Mouse (Mus musculus) spleen, embryonic (tissue): ENCODE results near the gene Scgb1b30.
"Not testable (repeated sequence)": the region's sequence is repeated elsewhere in the genome, so short reads cannot be mapped to it uniquely, and the experiment has no call there.

ENCODE experiments used
- CTCF ChIA-PET: fragments of 350-600 bp; sonication (Branson Sonifier 250); formaldehyde crosslinking; loops from one replicate; lab custom pipeline; 2022; lab: Charles Lee

Gene Scgb1b30

DNA sequence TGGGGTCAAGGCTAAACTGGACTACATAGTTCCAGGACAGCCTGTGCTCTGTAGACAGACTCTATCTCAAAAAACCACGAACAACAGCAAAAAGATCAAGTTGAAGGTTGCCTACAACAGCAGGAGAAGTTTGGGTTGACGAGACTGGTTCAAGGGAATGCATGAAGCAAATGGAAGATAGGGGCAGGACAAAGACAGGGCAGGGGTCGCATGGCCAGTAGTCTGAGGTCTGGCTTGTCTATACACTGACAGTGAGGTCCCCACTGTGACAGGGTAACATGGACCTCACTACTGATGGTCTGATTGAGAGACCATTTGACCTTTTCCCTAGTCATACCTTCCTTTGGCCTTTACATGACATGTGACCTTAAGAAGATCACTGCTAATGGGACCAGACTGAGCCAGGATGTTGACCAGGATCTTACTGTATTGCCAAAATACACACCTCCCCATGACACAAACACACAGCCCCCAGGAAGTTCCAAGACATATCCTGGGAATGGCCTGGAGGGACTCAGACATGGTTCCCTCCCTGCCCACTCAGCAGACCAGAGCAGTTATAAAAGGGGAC lies at the start of gene Scgb1b30:
Gene Scgb1b30 (plus strand): TSS at position 521 of the 571 bp plus-strand sequence.
- CTCF ChIA-PET = no interaction called here

DNA sequence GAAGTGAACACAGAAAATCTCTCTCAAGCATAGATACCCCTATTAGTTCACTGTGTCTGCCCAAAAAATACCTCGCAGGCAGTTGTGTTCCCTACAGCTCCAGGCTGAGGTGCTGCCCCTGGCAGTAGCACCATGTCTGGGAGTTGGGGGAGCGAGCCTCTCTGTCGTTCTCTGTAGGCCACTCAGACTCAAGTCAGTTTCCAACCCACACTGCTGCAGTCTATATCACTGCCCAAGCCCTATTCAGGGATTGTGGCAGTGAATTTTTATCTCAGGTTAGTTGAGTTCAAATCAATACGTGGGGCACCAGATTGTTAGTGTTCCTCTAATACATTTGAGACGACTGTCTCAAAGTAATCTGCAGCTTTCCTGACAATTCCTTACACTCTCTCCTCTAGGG lies 27.1 kb upstream of the Scgb1b30 start:
- CTCF ChIA-PET = not testable (repeated sequence)

DNA sequence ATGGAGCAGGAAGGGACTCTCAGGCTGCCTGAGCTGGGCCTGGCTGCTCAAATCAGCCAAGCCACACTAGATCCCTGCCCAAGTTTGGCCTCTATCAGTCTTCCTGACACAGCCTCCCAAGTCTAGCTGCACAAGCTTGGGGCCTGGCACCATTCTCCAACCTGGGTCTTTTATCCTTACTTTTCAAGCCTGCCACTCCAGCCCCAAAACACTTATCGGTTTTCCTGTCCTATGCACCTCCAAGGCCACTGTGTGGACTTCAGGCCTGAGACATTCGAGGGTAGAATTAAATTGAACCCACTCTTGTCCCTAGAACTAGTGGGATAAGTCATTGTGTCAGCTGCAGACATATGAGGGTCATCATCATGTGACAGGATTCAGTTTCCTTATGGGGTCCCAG lies 4.8 kb downstream of the Scgb1b30 start:
- CTCF ChIA-PET = no interaction called here

DNA sequence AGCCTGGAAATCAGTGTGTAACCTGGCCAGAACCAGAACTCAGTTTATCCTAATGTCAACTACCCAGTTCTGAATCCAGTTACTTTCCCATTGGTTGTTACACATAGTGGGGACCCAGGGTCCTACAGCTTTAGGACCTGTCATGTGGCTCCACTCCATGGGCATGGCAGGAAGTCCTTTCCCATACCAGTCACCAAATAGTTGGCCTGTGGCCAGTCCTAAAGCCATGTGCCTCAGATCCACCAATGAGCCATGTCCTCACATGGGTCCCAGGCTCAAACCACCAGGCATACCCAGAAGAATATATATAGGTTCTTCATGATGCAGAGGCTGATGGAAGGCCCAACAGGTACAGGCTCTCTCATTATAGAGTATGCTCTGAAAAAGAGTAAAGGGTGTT lies 6.0 kb downstream of the Scgb1b30 start:
- CTCF ChIA-PET = no interaction called here

DNA sequence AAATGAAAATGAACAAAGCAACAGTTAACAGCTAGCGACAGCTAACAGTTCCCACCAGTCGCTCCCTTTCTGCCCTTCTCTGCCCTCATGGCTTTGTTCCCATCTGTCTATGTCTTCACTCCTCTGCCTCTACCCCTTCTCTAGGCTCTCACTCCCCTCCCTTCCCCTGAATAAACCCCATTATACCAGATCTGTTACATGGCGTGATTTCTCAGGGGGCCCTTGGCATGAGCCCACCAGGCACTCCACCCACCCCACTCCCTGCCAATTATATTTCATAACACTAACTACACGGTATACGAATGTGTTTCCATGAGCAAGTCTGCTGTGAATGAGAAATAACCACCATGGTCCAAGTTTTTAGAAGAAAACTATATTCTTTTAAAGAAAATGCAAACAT lies 14.0 kb downstream of the Scgb1b30 start:
- CTCF ChIA-PET = no interaction called here

DNA sequence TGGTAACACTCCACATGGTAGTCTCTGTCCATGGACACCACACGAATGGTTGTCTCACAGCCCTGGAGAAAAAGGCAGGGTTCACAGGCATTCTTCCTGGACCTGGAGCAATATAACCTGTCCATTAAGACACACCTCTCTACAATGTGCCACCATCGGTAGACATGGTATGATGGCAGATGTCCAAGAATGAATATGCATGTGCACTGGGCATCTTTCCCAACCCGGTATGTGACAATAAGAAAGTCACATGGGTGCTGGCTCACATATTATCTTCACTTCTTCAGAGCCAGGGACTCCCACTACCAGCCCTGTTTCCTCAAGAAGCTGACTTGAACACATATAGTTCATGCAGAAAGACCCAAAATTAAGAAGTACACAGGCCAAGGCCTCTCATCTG lies 21.4 kb downstream of the Scgb1b30 start:
- CTCF ChIA-PET = no interaction called here

DNA sequence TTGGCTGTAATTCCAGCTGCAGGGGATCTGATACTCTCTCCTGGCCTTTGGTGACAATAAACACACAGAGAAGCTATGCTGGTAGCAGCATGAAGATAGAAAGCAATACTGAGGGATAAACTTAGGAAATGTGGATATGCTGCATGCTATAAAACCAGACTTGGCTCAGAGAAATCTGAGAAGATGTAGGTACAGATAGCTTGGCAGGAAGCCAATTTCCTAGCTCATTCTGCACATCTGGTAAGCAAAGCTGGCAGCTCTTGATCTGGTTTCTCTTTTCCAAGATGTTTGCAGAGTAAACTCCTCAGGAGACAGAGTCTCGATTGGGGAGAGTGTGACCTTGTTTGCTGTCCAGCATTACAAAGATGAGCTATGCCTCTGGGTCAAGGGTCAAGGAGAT lies 25.4 kb downstream of the Scgb1b30 start:
- CTCF ChIA-PET = not testable (repeated sequence)

DNA sequence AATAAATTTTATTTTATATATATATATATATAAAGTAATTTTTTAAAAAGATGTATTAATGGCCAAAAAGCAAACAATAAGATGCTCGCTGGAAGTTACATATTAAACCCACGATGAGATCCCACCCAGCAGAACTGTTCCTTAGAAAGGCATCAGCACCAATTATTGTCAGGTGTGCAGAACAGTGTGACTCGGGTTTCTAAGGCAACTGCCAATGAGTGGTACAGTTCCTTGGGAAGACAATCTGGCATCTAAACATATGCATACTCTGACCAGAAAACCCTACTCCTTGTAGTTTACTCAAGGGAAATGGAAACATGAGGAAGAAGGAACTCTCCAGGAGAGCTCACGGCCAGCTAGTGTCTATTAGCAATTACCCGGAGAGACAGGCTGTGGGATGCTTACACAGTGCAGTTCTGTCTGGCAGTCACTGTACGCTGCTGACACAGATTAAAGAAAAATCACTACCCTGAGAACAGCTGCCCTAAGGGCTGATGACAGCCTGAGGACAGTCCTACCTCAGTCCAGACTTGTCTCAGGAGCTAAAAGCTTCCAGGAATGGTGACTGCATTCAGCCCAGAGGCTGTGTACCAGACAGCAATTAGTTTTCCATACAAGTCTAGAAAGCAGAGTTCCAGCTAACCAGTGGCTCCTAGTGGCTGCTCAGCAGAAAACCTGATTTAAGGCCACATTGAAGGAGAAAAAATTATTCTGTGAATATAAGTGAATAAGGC lies 27.9 kb downstream of the Scgb1b30 start:
- CTCF ChIA-PET = interaction anchor here (0.7 kb wide), 1 partner anchor 75 kb away, joined by 6 read pairs; no protein-coding TSS in a partner anchor

DNA sequence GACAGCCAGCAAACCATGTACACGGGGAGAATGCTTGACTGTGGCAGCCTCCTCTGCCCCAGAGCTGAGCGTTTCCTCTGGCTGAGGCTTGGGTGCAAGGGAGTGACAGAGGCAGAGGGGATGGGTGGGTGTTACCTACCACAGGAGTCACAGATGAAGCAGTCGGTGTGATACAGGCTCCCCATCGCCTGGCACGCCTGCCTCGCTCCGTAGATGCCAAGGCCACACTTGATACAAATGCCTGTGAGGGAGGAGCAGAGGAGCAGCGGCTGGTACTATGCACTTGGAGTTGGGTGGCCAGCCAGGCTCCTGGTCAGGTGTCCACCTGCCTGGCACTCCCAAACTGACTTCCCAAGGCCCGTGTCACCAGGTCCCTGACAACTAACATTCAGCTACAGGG lies 30.1 kb downstream of the Scgb1b30 start:
- CTCF ChIA-PET = no interaction called here

DNA sequence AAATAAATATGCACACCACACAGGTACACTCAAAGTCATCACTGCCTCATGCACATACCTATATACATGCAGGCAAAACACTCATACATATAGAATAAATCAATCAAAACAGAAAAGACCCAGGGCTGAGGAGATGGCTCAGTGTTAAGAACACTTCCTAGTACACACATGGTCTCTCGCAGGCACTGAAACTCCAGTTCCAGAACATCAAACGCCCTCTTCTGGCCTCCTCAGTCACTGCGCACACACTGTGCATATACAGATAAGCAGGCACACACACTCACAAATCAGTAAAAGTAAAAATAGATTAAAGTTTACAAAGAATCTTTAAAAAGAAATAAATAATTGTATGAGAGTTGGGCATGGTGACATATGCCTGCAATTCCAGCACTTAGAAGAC lies 31.1 kb downstream of the Scgb1b30 start:
- CTCF ChIA-PET = no interaction called here

DNA sequence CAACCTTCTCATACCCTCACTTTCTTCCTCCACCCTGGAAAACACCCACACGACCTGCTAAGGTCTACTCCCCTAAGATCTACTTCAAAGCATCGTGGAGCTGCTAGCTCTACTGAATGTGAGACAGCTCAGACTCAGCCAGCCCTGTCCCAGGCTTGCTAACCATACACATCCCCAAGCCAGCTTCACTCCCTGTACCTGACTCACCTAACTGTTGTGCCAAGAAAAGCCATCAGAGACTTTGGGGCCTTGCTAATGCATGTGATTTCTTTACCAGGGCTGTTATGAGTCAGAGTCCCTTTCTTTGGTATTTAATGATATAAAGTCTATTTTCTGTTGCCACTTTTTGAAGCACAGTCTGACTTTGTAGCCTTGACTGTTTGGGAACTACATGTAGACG lies 35.9 kb downstream of the Scgb1b30 start:
- CTCF ChIA-PET = no interaction called here

DNA sequence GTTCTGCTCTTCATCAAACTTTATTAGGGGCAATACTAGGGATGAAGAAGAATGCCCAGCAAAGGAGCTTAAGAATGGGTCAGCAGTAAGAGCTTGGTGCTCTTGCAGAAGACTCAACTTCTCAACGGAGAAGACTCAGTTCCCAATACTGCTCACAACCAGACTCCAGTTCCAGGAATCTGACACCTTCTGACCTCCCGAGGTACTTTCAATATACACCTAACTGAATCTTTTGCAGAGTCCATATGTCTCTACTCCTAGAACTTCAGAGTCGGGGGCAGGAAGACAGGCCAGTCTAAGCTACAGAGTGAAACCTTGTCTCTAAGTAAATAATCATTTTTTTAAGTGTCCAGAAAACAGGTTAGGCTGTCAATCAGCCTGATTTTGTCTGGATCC lies 36.7 kb downstream of the Scgb1b30 start:
- CTCF ChIA-PET = no interaction called here

DNA sequence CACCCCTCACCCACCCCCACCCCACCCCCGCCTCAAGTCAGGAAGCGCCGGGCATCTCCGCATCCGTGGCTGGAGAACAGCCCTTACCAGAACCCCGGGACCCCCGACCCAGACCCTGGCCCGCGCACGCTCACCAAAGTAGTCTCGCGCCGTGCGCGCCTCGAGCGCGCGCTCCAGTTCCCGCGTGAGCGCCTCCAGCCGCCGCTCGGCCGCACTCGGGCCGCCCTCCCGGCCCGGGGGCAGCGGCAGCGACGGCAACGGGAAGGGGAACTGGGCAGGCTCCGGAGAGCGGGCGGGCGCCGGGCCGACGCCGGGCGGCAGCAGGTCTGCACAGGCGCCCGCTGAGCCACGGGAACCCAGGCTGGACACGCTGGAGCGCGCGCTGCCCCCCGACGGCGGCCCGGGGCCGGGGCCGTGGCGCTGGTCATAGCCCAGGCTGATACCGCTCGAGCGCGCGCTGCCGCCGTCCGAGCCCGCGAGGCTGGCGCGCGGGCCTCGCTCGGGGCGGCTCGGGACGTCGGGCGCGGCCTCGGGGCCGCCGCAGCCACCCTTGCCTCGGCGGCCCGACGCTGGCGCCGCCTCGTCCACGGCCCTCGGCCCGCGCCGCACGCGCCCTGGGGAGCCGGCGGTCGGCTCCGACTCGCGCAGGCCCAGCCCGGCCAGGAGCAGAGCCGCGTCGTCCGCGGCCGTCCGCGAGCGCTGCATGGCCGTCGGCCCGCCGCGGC lies 37.3 kb downstream of the Scgb1b30 start:
- CTCF ChIA-PET = no interaction called here

DNA sequence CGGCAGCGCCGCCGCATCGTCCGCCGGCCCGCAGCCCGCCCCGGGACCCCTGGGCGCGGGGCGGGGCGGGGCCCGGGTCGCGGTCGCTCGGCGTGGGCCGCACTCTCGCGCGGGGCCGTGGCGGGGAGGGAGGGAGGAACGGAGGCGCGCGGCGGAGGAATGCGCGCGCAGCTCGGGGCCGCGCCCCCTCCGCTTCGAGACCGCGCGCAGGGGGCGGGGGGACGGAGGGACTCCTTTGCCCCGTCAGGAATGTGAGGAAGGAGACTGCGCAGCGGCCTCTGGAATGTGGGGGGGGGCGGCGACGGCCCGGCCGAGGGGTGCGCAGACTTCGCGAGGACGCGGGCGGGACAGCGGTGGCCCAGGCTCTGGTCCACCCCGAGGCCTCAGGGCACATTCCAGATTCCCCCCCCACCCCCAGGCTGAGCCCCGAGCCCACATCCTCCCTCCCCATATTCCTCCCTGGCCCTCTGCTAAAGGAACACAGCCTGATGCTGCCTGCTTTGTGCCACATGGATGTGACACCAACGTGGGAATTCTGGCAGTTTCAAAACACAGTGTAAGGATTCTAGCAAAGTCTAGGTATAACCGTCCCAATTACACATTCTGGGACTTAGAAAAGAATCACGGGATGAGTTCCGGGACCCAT lies 38.0 kb downstream of the Scgb1b30 start, which contains the start of gene Wtip:
Gene Wtip (minus strand): TSS at position 152 of the 646 bp plus-strand sequence.
- CTCF ChIA-PET = no interaction called here

DNA sequence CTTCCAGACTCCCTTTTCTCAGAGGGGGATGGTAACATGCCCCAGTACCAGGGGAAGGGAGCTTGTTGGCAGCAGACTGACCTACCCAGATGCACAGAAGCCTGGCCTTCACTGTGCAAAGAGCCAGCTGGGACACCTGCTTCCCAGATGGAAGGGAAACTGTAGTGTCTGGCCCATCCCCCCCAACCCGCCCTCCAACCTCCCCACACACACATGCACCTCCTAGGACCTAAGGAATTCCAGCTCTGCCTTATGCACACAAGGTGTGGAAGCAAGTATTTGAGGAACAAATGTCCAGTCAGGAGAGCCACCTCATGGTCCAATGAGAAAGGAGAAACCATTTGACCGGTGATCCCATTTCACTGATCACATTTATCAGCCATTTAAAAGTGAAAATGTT lies 39.1 kb downstream of the Scgb1b30 start:
- CTCF ChIA-PET = interaction anchor here (0.6 kb wide), 1 partner anchor 15 kb away, joined by 5 read pairs; no protein-coding TSS in a partner anchor

DNA sequence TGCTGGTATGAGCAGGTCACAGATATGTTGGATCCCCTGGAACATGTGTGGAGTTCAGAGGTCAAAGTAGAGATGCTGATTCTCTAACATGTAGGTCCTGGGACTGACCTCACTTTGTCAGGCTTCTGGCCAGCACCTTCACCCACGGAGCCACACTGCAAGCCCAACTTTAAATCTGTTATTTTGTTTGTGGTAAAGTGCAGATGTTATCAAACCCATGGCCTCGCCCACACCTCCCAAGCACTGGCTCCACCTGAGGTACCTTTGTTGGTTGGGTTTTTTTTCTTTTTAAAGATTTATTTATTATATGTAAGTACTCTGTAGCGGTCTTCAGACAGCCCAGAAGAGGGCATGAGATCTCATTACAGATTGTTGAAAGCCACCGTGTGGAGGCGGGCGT lies 44.3 kb downstream of the Scgb1b30 start:
- CTCF ChIA-PET = no interaction called here

DNA sequence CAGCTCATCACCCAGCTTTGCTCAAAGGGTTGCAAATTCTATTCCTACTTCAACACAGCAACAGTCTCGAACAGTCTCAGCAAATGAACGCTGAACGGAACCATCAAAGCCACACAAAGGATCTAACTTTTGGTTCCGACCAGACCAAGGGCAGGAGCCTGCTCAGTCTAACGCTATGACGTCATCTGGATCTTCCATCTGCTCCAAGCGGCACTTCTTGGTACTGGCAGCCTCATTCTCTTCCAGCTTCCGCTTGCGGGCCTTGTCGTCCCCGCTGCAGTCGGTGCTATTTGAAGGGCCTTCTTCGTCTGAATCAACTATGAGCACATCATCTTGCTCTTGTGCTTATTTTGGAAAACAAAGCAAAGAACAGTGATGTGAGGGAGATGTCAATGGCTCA lies 45.9 kb downstream of the Scgb1b30 start:
- CTCF ChIA-PET = no interaction called here

DNA sequence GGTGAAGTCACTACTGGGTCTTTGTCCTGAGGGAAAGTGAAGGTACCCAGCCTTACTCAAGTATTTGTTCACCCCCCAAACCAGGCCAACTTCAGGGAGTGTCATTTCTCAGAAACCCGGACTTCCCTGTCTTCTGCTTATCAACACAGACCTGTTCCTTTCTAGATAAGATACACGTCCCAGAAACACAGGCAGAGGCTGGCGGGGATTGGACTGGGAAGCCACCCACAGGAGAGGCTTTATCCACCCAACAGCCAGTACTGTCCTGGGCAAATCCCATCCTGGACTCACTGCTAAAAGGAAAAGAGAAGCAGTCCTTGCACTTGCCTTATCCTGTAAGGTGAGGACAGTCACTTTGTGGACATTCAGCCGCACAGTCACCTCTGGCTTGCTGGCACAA lies 52.0 kb downstream of the Scgb1b30 start:
- CTCF ChIA-PET = no interaction called here
